Mouse (Mus musculus) left cerebral cortex, adult 18-20 months (tissue): ENCODE measurements around the gene Gm5741. TPM values are rescaled to one million over a fixed set of nuclear protein-coding genes. Genes with fewer than 3 reads are reported as not detected.

Experiments
- DNase-seq, 2 experiments: peaks; one replicate each; pipeline ENCODE4 v3.0.0; 2021 to 2022; ENCODE audit warnings: low spot score in 2 of 2, mixed read lengths in 1 of 2
- total RNA-seq, 2 experiments: library from RNA; stranded (reverse); gene quantifications; 2 replicates each; pipeline ENCODE4 v1.2.3; 2021

The Gm5741 gene
- total RNA-seq, 2 experiments from 2014 or later, result not detected

DNA sequence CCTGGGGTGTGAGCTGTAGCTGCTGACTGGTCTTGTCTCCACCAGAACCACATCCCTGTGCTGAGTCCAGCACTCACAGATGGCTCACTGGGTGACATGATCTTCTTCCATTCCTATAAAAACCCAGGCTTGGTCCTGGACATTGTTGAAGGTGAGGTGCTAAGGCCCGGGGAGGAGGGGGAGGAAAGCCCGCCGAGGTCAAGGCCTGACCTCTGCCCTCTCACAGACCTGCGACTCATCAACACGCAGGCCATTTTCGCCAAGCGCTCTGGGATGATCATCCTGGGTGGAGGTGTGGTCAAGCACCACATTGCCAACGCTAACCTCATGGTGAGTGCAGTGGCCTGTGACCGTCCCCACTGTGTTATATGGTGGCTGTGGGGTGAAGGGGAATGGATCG lies 6.4 kb upstream of the Gm5741 start:
- no peak for DNase-seq

DNA sequence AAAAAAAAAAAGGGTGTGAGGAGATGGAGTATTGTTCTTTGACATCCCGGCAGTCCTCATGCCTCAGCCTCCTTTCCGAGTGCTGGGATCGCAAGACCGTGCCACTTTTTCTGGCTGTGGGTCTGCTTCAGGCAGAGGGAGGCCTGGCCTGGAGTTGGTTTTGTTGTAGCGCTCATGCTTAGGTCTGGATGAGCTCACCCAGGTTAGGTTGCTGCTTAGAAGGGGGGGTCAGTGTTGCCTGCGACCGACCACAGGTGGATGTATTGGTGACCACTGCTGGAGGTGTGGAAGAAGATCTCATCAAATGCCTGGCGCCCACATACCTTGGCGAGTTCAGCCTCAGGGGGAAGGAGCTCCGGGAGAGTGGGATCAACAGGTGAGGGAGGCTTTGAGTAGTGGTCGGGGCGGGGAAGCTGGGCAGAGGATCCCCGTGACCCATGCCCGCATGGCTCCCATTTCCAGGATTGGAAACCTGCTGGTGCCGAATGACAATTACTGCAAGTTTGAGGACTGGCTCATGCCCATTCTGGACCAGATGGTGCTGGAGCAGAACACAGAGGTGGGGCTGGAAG lies 5.3 kb upstream of the Gm5741 start:
- no peak for DNase-seq

DNA sequence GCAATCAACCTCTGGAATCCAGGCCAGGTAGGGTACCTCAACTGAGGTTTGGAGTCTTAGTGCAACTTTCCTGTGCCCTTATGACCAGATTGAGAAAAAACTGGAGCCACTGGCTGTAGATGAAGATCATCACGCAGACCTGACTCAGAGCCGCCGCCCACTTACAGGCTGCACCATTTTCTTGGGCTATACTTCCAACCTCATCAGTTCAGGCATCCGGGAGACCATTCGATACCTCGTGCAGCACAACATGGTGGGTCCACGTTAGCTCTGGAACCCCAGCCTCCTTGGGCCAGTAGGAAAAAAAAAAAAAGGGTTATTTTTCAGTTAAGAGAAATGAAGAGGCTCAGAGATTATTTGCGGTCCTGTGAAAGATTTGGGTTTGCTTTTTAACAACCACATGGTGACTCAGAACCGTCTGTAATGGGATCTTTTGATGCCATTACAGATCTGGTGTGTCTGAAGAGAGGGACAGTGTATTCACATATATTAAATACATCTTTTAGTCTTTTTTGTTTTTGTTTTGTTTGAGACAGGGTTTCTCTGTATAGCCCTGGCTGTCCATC lies 4.7 kb upstream of the Gm5741 start:
- peak in 1 of 2 experiments; percentile 40 for DNase-seq

DNA sequence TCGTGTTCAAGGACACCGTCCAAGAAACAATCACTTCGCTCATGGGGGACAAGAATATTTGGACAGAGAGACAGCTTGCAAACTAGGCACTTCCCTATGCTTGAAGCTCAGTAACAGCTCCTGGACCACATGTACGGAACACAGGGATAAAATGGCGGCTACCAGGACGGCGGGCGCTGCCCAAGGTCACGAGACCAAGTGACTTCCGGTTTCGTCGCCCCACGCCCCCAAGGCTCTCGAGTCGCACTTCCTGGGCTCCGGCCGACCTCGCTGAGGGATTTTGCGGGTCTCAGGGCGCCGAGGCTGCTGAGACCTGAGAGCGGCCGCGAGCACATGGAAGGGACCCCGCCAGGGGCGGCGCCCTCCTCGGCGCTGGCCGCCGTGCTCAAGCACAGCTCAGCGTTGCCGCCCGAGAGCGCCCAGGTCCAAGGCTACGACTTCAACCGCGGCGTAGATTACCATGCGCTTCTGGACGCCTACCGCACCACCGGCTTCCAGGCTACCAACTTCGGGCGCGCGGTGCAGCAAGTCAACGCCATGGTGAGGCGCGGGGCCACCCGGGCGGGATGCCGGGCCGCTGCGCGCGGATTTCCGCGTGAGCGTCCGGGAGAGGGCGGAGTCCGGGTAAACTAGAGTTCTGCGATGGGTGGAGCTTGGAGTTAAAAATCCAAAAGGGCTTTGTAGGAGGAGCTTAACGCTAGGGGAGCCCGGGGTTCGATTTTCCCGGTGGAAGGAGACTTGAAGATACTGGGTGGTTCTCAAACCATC lies 3.9 kb upstream of the Gm5741 start, which contains the start of gene Dhps:
Dhps (plus strand) TSS at position 244 of the 768 bp plus-strand sequence.
- peak; percentile 90 to 91 for DNase-seq

DNA sequence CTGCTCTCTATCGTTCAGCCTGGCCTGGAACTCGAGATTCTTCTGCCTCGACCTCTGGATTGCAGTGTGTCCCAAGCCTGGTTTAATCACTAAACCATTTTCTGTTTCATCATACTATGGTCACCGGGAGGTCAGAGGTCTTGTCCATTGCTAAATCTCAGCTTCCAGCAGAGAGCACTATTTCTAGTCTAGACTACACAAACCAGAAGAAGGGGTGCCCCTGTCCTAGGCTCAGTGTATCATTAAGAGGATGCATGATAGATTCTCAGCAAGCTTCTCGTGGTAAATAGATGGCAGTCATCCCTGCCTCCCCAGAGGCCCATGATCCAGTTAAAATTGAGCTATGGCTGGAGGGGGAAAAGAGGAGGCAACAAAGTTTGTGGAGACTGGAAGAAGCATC lies 3.3 kb upstream of the Gm5741 start:
- no peak for DNase-seq

DNA sequence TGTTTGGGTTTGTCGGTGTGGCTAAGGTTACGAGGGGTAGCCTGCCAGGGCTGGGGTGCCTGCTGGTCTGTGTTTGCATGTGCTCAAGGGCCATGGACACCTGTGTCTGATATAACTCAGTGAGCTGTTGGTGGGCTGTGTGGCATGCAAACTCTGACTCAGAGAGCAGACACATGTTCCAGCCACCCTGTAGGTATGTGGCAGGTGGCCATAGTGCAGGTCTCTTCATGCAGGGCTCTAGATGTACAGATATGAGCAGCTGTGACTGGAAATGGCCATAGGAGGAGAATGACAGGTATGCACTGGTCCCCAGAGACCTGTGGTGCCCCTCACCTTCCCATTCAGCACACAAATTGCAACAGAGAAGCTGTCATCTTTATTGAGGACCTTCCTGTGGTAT lies 627 bp downstream of the Gm5741 start:
- DNase-seq, result no peak

DNA sequence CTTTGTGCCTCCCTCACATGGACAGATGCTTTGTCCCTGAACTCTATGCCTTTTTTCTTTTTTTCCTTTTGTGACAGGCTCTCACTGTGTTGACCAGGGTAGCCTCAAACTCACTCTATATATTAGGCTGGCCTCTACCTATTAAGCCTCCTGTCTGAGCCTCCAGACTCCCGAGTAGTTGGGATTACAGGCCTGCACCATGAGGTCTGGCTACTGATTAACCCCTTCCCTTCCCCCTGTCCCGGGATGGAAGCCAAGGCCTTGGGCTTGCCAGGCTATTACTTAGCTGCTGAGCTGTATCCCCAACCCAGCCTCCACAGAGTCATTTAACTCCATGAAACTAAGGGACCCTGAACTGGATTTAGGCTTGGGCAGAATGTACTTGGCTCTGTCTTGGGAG lies 2.6 kb downstream of the Gm5741 start:
- no peak for DNase-seq

DNA sequence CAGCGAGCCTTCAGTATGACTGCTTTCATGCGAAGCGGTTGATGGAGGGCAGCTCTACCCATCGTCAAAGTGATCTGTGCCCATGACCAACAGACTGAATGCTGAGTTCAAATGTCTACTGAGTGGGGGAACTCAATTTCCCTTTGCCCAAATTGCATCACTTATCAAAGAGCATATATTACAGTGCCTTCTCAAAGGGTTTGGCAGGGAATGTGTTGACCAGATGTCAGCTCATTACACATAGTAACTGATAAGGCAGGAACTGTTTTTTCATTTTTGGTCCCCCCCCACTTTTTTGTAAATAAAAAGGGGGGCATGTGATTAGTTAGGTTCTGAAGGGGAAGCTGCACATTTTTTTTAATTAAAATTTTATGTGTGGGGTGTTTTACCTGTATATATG lies 5.2 kb downstream of the Gm5741 start:
- no peak for DNase-seq

DNA sequence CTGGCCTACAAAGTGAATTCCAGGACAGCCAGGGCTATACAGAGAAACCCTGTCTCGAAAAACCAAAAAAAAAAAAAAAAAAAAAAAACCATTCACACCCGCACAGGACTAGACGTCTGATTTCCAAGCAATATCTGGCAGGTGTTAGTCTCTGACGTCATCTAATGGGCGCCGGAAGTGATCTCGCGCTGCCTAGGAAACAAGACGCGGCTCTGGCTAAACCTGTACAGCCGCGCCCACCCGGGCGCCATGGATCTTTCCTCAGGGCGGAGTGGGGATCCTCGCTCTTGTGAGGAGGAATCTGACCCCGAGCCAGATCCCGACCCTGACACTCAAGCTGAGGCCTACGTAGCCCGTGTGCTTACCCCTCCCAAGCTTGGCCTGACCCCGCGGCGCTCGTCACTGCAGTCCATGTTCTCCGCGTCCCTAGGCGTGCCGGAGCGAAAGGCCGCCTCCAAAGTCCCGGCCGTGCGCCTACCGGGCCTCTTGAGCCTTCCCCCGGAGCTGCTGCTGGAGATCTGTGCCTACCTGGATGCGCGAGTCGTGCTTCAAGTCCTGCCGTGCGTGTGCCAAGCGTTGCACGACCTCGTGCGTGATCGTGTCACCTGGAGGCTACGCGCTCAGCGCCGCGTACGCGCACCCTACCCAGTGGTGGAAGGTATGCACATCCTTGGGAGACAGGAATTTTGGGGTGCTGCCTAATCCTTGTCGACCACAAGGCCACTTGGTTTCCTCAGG lies 7.7 kb downstream of the Gm5741 start, which contains the start of gene Fbxw9:
Fbxw9 (plus strand) TSS at position 177 of the 738 bp plus-strand sequence.
- DNase-seq, result peak; percentile 93

DNA sequence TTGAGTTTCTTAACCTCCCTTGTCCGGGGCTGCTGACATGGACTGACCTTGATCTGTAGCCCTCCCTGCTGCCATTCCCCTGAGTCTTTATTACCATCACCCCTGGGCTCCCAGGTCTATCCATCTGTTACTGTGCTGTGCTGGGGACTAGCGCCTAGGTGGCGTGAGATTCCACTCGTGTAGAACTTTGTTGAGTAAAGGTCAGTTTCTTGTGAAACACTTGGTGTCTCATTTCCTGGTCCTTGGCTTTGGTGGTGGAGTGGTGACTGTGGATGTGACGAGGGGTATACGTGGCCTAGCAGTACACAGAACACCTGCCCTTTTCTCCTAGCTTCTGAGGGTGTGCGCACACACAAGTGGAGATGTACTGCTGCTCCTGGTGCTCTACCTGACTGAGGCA lies 10.4 kb downstream of the Gm5741 start:
- DNase-seq, result no peak

DNA sequence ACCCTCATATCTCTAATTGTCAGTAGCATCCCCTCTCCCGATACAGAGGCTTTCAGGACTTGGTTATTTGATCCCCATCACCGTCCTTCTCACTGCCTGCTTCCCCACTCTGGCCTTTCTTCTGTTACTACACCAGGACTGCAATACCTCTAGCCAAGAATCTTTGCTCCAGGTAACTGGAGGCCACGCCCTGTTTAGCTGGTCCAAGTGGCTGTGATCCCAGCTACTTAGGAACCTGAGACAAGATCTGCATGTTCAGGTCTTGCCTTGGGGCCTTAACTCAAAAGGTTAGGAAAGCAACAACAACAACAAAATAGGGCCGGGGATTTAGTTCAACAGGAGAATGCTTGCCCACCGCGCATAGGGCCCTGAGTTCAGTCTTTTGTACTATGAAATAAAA lies 24.2 kb downstream of the Gm5741 start:
- no peak for DNase-seq

DNA sequence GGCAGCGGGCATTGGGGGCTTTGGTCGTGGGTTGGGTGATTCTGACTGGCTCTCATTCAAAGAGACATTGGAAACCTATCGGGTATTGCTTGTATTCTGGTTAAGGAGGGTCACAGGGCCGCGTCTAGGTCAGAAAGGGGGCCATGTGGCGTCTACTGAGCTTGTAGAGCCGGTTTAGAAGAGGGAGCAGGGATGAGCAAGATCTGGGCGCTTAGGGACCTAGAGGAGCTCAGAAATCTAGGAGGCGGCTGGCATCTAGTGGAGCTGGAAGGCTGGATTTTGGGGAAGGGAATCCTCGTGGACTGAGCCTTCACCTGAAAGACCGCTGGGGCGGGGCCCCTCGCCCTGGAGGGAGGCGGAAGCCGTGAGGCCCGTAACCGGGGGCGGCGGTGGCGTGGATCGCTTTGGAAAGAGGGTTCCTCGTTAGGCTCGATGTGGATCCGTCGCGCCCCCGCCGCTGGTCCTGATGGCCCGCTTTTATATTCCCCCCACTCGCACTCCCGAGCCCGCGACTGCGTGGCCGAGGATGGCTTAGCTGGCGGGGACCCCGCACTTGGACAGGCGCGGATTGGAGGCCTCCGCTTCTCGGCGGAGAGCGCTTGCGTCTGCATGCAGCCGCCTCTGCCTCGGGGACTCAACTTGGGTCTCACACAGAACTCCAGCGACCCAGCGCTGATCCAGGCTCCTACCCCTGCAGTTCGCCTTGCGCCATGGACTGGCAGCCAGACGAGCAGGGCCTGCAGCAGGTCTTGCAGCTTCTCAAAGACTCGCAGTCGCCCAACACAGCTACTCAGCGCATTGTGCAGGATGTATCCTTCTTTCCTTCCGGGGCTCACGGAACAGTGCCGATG lies 29.9 kb downstream of the Gm5741 start:
- peak; percentile 49 to 67 for DNase-seq

DNA sequence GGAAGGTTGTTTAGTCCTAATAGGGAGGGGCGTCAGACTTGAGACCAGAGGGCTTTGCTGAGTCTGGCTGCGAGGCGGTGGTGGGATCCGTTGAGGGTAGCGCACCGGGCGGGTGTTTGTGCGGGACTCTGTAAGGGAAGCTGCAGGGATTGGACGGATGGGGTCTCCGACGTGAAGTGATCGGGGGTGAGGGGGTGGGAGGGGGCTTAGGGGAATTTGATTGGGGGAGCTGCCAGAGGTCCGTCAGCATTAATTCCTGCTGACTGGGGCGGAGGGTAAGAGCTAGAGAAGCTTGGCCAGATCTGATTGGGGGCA lies 30.5 kb downstream of the Gm5741 start:
- peak in 1 of 2 experiments; percentile 34 for DNase-seq

DNA sequence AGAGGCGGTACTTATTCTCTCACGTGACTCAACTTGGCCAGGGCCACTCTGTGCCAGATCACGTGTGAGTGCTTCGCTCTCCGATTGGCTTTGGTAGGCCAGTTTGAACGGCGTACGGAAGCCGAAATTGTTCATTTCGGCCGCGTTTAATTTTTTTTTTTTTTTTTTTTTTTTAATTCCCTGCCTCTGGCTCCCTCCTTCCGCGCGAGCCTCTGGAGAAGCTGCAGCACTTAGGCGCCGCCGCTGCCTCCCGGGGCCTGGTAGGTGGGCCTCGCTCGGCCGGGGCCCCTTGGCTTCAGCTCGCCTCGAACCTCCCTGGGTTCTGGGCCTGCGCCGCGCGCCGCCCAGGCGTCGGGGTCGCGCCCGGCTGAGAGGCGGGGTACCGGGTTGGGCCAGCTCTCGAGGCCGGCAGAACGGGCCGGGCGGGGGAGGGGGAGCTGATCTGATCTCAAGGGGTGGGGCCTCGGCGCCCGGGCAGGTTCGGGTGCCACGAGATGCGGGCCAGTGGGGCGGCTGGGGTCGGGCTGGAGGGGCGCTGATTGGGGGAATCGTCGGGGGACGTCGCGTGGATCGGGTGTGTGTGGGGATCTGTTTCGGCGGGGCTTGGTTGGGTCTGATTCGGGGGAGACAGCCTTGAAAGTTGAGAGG lies 30.9 kb downstream of the Gm5741 start, which contains the start of gene Tnpo2:
Tnpo2 (plus strand) TSS at position 198 of the 648 bp plus-strand sequence.
- peak; percentile 88 to 90 for DNase-seq

DNA sequence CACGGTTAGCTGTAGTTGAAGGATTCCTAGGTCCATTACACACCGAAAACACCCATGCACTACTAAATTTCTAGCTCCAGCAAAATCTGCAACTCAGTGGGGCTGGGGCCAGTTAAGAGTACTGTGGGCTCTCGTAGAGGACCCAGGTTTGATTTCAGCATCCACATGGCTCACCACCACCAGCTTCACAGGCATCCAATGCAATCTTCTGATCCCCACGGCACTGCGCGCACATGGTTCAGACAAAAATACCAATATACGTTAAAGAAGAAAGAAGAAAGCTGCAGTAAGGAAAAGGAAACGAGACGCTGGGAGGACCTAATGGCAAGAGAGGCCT lies 31.4 kb downstream of the Gm5741 start:
- no peak for DNase-seq

DNA sequence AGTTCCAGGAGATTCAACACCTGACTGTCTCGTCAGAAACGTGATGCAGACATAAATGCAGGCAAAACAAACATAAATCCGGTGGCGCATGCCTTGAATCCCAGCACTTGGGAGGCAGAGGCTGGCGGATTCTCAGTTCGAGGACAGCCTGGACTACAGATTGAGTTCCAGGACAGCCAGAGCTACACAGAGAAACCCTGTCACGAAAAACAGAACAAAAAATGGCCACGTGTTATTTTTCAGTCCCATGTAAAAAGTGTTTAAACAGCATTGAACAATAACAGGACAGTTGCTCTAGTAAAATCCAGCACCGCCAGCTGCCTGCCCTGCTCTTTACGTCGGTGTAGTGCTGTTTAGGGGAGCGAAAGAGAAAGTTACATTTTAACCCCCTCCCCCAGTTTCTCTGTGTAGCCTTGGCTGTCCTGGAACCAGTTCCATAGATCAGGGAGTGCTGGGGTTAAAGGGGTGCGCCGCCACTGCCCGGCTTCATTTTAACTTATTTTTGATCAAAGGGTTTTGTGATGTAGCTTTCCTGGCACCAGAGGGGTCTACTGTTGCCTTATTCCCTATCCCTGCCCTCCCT lies 32.0 kb downstream of the Gm5741 start:
- no peak for DNase-seq

DNA sequence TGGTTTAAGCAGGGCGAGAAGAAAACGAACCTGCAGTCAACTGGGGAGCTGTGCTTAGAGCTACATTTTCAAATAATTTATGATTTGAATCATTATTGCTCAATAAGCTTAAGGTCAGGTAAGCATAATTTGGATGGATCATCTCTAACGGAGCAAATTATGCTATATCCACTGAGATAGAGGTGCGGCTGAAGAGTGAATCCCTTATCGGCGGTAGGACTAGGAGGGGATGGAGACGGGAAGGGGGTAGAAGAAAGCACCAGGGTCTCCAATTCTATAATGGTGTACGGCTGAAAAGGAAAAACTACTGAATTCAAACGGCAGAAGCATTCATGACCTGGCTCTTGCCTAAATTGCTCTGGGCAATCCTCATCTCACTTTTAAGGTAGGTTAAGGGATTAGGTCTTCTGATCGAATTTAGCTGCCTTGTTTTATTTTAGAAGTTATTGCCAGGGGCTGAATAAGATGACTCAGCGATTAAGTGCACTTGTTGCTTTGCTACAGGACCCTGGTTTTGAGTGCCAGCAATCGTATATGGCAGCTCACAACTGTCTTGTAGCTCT lies 32.5 kb downstream of the Gm5741 start:
- DNase-seq, result no peak

DNA sequence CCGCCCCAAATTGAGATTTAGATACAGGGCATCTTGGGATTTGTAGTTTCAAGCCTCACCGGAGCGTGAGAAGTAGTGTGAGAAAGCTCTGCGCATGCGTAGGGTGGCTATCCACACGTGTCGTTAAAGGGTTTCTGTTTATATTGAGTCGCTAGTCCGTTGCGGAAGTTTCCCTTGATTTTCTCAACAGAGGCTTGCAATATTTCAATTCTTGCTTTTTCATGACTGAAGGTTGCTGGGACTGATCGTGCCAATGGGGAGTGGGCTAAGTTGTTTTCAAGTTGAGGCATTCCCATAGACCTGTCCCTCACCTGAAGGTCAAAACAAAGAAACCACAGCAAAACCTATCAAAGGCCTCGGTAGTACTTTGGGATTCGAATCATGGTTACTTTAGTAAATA lies 33.0 kb downstream of the Gm5741 start:
- DNase-seq, result peak; percentile 63

DNA sequence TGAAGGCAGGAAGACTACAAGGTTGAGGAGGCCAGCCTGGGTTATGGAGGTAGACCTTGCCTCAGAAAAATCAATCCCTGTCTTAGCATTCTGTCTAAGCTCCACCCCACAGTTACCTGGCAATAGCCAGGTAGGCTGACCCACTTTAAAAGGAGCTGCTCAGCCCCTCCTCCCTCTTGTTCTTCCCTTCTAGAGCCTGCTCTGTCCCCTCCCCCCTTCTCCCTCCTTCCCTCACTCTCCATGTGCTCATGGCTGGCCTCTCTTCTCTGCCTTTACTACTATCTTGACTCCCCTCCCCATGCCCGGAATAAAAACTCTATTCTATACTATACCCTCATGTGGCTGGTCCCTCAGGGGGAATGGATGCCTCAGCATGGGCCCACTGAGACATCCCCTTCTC lies 33.9 kb downstream of the Gm5741 start:
- DNase-seq, result no peak
